Mouse (Mus musculus) regulatory T cell (primary cell): ENCODE measurements at regions not wholly inside any gene's neighbourhood (a gene's known extent, or its start where the extent isn't known, plus 50 kb on each side); places are given as distances from the start of the nearest gene placed in this dataset.

Experiments
- in situ Hi-C: fragments of 300-600 bp; cut with MboI, MseI; formaldehyde crosslinking; loops from one replicate; pipeline ENCODE4 v1.15.1; 2025; ENCODE audit warnings: high pct_unique_total_duplicates

- in situ Hi-C loops = no loop called here
These were observed 157.0 kb downstream of the Fgf18 start for GRCm38 (mm10) chr11:32990201-32990600.

GRCm38 (mm10) chr11:32978899-32979298 is 154.5 kb upstream of the Smim23 start:
- in situ Hi-C loops = no loop called here

GRCm38 (mm10) chr11:32976572-32976971 is 152.2 kb upstream of the Smim23 start:
- in situ Hi-C loops = no loop called here

GRCm38 (mm10) chr11:32973453-32973852 is 149.0 kb upstream of the Smim23 start:
- in situ Hi-C loops = no loop called here

- in situ Hi-C loops = no loop called here
These were observed 141.0 kb upstream of the Smim23 start for GRCm38 (mm10) chr11:32965418-32965817.

DNA sequence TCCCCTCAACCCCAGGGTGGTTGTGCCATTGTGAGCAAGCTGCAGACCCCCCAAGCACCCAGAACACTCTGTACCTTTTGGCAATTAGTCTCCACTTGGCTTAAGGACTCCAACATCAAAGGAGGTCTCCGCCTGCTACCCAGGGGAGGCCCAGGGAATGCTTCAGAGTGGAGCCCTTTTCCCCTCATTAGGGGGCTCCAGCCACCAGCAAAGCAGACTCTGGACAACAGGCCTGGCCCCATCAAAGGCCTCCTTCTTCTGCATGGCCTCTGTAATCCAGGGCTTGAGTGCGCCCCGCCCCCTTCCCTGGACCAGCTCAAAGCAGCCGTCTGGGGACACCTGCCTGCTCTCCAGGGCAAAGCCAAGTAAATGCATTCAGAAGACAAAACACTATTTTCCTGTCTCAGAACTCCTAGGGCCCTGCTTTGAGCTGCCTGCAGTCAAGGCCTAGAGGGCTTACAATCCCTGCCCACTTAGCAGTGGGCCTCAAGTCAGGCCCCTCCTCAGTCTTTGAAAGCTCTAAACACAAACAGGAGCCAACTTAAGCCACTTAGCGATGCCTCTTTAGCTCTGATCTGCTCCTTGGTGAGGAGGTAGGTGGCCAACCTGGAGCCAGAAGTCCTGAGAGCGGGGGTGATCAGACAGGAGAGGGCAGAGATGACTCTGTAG is 139.4 kb upstream of the Smim23 start:
- in situ Hi-C loops = no loop called here

DNA sequence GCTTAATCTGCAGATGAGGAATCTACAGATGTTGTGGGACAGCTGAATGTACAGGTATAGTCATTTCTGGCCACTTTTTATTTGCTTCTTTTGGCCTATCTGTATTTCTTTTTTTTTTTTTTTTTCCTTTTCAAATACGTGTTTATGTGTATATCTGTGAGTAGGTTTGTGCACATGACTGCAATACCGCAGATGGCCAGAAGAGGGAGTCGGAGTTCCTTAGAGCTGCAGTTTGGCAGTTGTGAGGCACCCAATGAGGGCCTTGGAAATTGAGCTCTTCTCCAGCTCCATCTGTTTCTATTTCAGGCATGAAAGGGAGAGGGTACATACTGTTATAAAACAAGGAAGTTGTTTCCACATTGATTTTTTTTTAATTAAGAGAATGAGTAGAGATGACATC is 137.2 kb upstream of the Smim23 start:
- in situ Hi-C loops = no loop called here

GRCm38 (mm10) chr11:32958961-32959360 is 134.6 kb upstream of the Smim23 start:
- in situ Hi-C loops = no loop called here

DNA sequence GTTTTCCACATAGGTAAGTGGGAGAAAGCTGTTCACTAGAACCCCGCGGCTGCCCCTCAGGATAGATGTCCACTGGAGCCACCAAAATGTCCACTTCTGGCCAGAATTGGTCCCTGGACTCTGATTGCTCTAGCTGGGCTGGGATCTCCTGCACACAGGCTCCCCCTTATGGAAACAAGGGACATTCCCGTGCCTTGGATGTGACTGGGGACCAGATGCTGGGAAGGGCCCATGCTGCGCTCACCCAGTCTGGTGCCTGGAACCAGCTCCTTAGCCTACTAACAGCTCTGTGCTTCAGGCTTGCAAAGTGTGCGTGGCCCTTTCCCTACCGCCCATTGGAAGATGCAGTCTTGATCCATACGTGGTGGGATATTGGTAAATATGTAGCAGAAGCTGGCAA is 132.6 kb upstream of the Smim23 start:
- in situ Hi-C loops = no loop called here

DNA sequence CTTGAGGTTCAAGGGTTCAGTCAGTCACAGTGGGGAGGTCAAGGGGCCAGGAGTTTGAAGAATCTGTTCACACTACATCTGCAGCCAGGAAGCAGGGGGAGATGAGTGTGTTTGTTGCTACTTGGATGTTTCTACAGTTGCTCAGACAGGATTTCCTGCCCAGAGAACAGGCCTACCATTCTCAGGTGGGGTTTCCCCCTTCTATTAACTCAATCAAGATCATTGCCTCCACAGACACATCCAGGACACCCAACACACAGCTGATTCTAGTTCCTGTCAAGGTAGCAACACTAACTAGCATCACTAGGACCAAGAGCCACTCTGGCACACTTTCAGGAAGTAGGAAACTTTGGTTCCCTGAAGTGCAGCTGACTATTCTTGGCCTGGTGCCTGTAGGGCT is 127.9 kb upstream of the Smim23 start:
- in situ Hi-C loops = no loop called here

DNA sequence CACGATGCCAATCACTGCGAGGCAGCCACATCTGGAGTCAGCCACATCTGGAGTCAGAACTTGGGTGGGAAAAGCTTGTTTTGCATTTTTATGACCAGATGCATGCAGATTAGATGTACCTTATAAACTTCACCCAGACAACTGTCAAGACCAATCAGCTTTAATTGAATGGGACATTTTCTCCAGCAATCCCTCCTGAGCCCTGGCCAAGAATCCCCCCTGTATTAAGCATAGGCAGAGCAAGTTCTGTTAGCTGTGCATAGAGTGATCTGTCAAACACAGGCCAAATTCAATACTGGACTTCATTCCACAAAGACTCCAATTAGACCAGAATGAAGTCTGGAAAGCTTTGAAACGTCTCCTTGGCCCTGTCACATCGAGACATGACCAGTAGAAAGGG is 123.7 kb upstream of the Smim23 start:
- in situ Hi-C loops = no loop called here

DNA sequence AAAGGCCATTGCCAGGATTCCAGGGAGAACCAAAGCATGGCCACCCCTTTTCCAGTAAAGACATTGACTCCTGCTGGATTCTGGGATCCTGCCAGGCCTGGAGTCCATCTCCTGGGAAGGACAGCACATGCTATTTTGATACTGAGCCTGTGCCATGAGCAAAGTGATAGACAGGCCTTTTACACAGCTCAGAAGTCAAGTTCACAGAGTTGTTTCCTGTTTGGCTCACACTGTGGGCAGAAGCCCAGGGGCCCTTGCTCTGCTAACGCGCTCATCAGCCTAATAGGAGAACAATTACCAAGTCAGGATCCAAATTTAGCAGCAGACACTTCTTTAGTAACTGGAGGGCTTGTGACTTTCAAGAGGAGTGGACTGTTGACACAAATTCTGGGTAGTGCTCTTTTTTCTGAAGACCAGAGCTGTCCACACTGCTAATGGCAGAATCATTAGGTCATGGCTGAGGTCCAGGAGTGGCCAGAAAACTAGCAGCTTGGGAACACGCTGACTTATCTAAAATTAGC is 122.1 kb upstream of the Smim23 start:
- in situ Hi-C loops = no loop called here

DNA sequence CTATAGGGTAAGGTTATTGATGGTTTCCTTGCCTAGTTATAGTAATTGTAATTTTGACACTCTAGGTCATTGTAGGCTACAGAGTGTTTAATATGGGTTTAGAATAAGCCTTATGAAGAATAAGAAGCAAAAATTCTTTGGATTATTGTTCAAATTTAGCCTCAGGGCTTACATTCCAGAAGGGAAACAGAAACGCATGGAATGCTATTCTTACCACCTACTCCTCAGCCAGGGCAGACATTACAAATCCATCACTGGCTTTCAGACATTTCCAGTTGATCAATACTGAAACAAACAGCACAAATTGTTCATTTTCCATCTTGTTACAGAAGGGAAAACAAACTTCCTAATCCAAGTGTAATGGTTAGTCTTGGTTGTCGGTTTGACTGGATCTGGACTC is 120.7 kb upstream of the Smim23 start:
- in situ Hi-C loops = no loop called here

DNA sequence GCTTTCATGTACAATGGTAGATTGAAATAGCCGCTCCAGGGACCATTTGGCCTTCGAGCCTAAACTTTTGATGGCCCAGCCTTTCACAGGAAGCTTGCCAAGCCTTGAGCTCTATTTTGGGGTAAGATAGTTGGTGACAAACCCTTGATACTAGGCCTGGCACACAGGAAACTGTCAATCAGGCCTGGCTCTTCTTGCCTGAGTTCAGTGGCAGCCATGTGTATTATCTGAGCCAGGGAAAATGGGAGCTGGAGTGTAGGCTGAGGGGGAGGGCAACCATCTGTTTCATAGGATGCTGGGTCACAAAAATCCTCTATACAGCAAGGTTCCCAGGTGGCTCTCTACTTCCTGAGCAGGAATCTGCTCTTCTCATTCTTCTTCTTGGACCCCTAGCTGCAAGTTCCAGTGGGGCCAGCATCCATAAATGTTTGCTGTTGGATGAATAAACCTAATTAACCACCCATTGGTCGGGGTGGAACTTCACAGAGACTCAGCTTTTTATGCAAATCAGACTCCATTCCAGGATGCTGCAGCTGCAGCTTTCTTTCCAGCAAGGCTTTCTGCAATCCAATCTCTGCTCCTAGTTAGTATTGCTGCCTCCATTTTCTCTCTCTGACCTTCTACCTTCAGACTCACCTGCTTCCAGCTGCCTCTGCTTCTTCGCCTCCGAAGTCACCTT is 117.1 kb upstream of the Smim23 start:
- in situ Hi-C loops = no loop called here

DNA sequence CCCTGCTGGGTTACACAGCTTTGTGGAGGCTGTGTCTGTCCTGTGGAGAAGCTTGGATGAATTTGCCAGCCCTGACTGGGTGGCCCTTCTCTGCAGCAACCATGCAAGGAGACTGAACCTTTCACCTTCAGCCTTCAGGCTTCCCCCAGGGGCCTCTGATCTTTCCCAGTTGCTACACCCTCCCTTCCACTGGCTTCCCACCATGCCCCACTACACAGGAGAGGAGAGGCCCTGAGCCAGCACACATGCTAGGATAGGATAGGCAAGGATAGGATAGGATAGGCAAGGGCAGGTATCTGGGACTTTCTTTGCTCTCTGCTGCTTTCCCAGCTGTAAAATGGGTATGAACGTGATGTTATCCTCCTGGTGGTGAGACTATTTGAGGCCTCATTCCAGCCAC is 114.7 kb upstream of the Smim23 start:
- in situ Hi-C loops = no loop called here

DNA sequence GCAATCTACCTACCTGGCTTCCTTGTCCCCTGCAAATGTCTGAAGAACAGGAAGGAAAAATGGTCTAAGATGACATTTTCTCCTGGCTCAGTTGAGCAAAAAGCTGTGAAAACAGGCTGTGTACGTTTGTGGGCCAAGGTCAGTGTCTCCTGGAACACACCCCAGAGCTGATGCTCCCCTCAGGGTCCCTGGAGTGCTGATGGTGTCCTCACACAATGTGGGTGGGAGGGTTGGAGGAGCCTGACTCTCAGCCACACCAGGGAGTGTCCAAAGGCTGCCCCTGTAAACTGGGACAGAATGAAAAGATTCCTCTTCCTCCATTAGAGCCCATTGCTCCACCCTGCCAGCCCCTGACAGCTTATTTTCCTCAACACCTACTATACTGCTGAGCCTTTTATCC is 112.8 kb upstream of the Smim23 start:
- in situ Hi-C loops = no loop called here

DNA sequence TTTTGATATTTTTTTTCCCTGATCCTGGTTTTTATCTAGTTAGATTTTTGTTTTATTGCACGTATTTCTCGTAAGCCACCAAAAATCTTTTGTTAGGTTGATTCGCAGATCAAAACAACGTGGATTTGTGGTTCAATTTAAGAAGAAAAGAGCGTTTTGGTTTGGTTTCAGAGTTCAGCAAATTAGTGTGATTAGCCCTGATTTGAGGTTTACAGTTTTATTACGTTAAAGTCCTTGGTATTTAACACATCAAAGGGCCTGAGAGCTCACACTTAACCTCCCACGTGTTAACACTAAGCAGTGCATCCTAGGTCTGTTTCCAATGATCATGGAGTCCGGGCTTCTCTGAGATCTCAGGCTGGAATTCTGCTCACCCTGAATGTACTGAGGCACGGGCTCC is 107.5 kb upstream of the Smim23 start:
- in situ Hi-C loops = no loop called here

DNA sequence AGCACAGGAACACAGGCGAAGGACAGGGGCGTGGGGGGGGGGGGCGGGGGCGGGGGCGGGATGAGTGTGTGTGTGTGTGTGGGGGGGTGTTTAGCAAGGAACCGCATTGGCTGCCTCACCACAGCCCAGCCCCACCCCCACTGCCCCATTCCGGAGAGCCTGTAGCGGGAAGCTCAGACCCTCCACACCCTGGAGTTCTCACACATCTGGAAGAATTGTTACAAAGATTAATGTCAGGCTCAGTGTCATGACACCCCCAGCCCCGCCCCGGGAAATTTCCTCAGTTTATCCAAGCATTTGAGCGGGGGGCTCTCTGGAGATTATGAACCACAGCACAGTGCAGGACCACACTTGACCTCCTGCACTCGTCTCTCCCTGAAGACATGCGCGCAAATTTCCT is 106.6 kb upstream of the Smim23 start:
- in situ Hi-C loops = no loop called here

DNA sequence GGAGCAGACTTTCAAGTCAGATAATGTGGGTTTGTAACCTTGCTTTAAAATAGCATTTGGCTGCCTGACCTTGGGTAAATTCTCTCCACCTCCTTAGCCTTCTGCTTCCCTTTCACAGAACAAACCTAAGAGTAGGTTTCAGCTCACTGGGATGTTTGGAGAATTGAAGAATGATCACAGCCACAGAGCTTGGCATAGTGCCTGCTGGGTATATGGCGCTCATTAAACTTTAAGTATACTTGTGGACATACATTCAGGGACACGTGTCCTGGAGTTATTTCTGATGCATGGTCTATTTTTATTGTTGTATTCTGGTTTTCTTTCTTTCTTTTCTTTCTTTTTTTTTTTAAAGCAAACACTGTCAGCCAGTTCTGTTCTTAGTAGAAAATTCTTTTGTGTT is 104.4 kb upstream of the Smim23 start:
- in situ Hi-C loops = no loop called here

GRCm38 (mm10) chr11:32925421-32926271 is 101.2 kb upstream of the Smim23 start:
- in situ Hi-C loops = no loop called here

- in situ Hi-C loops = no loop called here
These were observed 100.5 kb upstream of the Smim23 start for GRCm38 (mm10) chr11:32924932-32925331.

DNA sequence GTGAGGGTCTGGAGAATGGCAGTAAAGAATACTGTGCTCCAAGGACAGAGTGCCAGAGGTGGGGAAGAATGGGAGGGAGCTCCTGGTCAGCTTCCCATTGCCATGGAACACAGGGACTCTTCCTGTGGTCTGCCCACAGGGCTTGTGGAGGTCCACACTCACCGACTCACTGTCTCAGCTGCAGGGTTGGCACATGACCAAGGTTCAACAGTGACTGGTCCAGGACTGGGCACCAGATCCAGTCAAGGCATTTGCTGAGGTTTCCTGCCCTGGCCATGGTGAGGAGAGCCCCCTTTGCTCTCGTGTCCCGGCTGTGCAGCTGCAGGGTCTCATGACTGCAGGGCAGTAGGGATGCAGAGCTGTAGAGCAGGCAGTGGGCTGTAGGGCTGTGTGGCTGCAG is 88.7 kb upstream of the Smim23 start:
- in situ Hi-C loops = no loop called here

DNA sequence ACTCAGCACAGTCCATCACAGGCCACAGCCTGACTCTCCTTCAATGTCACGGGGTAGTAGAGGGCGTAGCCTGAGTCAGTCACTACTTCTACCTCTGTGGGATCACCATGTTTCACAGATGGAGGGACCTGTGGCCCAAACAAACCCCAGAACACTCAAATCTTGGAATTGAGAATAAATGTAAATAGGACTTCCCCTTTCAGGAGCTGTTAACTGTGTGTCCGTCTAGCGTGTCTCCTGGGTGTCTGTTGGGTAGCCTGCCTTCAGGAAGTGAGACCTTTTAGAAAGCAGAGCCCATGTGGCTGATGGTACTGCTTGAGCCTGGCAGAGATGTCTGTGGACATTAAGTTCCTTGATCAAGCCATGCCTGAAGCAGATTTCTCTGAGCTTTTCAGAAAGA is 87.4 kb upstream of the Smim23 start:
- in situ Hi-C loops = no loop called here
